Mouse (Mus musculus): ENCODE results near the gene Npnt.

Npnt gene

DNA sequence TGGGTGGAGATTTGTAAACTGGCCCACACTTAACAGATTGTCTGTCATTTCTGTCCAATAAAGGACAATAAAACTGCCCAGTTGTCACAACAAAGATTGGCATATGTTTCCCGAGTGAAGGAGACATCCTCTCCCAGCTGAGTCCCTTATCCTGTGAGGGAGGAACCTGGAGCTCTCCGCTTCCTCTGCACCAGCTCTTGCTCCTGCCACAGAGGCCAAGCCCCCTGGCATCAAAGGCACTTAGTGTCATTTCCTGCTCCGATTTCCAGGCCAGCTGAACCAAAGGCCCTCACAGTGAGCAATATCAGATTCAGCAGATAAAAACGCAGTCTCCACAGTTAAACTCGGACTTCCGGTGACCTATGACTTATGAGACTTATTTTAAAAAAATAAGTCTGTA, 93.4 kb downstream of the Npnt start:
- no peak for DNase-seq (ENCODE audit: low read depth, low spot score)

DNA sequence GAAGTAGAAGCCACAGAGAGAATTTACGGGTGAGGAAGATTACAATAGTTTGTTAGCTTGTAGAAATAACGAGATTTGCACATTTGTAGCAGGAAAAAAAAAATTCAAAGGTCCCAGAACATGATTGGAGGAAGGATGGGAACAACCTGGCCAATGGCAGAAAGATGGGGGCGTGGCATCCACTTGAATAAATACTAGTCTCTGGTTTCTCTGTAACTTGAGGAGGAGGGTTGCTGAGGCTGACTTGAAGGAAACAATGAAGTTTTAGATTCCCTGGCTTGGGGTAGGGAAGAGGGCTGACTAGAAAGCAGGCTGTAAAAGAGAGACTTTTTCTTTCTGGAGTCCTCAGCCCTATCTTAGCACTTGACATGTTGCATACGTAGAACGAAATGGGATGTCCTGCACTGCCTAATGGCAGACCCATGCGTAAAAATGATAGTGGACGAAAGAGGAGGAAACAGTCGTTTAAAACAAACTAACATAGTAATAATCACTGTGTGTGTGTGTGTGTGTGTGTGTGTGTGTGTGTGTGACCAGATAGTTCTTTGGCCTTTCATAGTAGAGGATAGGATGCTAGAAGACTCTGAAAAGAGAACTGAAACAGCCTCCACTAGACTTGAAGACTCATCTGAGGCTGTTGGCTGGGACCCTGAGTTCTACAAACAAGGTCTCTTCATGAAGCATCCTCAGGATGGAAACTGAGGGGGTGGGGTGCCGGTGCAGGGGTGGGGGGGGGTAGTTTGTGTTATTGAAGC, 94.5 kb downstream of the Npnt start:
- DNase-seq (ENCODE audit: low read depth, low spot score) = peak; percentile 11

- no peak for DNase-seq (ENCODE audit: low read depth, low spot score)
Observed at GRCm38 (mm10) chr3:132854271-132854670, 95.8 kb downstream of the Npnt start.

DNA sequence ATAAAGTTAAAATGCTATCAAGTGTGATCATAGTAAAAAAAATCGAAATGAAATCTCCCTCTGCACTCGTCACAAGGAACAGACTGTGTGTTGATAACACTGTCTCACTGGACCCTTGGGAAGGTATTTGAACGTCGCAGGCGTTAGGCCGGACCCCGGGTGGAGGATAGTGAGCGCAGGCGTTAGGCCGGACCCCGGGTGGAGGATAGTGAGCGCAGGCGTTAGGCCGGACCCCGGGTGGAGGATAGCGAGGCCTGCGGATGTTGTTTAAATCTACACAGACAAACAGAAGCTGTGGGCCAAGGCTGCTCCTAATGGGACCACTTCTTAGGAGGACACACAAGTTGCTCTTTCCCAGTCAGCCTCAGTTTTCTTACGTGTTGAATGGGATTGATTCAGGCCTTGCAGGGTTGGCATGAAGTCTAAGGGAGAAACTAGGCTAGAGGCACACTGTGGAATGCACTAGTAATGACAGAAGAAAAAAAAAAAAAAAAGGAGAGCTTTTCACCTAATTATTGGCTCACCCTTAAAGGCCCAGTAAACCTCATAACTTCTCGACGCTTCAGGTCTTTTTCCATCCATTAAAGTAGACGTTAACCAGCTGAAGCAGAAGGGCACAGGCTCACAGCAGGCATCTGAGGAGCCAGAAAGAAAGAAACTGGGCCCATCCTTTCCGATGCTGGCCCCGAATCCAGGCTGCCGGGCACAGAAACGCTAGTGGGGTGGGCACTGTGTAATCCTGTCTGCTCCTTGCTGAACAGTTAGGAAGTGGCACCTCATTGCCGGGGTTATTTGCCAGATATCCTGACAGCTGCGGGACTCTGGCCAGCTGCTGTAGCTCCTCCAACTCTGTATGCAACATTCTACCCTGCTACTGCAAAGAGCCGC, 98.0 kb downstream of the Npnt start:
- no peak for DNase-seq (ENCODE audit: low read depth, low spot score)

- no peak for DNase-seq (ENCODE audit: low read depth, low spot score)
Observed at GRCm38 (mm10) chr3:132851417-132851816, 98.7 kb downstream of the Npnt start.

GRCm38 (mm10) chr3:132850431-132850830, 99.7 kb downstream of the Npnt start:
- DNase-seq (ENCODE audit: low read depth, low spot score) = no peak

GRCm38 (mm10) chr3:132849669-132850068, 100.4 kb downstream of the Npnt start:
- DNase-seq (ENCODE audit: low read depth, low spot score) = no peak

- no peak for DNase-seq (ENCODE audit: low read depth, low spot score)
Observed at GRCm38 (mm10) chr3:132842676-132843075, 107.4 kb downstream of the Npnt start.

- DNase-seq (ENCODE audit: low read depth, low spot score) = no peak
Observed at GRCm38 (mm10) chr3:132839516-132839915, 110.6 kb downstream of the Npnt start.

- no peak for DNase-seq (ENCODE audit: low read depth, low spot score)
Observed at GRCm38 (mm10) chr3:132838656-132839417, 111.3 kb downstream of the Npnt start.

DNA sequence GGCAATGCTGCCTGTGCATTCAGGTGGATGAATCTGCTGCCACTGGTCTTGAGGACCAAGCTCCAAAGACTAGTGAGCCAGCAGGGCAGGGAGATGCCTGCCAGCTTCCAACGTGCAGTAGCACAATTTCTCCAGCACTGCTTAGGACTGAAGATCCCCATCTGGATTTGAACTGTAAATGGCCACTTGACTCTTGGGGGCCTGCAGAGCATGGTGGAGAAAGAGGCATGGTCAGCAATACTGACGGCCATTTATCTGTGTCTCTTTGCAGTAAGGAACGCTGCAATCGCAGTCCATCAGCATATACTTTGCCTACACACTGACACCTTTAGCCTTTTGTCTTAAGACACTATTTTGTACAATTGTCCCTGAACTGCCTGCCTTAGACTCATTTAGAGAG, 113.0 kb downstream of the Npnt start:
- DNase-seq (ENCODE audit: low read depth, low spot score) = no peak

GRCm38 (mm10) chr3:132835118-132835794, 114.8 kb downstream of the Npnt start:
- no peak for DNase-seq (ENCODE audit: low read depth, low spot score)
